Mouse (Mus musculus) embryo, embryonic 11.5 days (tissue): ENCODE measurements around the gene Hmgcl.
A peak's percentile ranks its signal among the peaks of the same experiment; 100 is the strongest.

Experiments used
- DNase-seq: peaks from one replicate; pipeline ENCODE4 v3.0.0-alpha.2; 2012; ENCODE audit warnings: low read depth, low spot score

Hmgcl gene

DNA sequence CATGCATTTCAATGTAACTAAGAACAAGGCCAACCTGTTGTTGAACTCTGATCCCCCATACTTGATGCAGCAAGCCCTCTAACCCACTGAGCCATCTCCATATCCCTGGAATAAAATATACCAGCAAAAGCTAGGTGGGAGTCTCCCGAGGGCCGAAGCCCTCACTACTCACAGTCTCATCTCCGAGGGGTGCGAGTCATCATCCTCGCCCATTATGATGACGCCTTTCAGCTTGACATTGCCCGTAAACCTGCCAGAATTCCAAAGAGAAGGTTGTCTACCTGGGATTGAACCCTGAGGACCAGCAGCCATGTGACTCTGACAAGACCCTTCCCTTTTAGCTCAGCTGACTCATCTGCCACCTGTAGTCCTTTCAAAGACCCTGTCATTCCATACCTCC lies 39.5 kb downstream of the Hmgcl start:
- DNase-seq, result no peak

DNA sequence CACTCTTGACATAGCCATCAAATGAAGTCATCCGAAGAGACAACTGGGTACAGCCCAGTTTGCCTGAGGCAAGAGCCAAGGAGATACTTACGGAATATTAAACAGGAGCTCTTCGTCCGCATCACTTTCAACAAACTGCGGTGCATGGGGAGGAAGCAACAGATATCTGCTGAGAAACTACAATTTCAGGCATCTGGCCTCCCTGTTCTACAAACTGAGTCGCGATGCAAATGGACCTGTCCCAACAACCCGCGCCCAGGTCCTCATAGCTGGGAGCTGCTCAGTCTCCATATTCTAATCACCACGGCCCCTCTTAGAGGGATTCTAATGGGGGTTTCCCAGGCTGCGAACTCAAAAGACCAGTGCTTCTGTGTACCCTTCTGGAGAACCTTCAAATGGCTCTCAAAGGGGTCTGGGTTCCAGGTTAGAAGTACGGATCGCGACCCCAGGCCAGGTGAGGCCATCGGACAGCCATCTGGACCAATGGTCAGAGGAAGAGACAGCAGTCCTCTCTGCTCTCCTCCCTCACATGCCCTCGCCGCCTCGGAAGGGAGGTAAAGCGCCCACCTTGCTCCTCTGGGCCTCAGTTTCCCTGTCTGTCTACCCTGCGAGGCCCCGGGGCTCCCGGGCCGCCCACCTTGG lies 40.2 kb downstream of the Hmgcl start:
- DNase-seq, result no peak

DNA sequence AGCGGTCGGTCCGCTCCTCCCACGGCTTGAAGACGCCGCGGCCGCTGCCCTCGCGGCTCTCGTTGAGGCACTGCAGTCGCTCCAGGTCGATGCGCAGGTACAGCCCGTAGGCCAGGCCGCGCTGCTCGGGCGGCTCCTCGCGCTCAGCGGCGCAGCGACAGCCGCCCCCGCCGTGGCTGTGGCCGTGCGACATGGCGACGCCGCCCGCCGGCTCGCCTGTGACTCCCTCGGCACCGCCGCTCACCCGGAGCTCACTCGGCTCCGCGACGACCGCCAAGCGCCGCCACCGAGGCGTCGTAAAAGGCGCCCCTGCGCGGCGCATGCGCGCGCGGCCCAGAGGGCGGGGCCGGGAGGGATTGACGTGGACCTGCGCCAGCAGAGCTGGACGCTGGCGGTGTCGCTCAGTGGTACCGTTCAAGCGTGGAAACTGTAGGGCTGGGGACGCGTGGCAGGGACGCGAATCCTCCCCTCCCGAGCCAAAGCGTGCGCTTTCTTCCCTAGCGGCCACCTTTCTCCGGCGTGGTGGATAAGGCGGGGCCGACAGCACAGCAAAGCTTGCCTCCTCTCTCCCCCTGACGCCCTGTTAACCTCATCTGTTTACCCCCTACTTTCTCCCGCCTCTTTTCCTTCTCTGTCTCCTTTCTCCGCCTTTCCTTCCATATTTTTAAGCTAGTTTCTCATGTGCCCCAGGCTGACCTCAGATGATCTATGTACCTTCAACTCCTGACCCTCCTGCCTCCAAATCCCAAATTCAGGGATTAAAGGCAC lies 40.9 kb downstream of the Hmgcl start, which contains the start of gene Pithd1:
Pithd1 (minus strand) TSS at position 322 of the 768 bp plus-strand sequence.
- peak; percentile 91 for DNase-seq

DNA sequence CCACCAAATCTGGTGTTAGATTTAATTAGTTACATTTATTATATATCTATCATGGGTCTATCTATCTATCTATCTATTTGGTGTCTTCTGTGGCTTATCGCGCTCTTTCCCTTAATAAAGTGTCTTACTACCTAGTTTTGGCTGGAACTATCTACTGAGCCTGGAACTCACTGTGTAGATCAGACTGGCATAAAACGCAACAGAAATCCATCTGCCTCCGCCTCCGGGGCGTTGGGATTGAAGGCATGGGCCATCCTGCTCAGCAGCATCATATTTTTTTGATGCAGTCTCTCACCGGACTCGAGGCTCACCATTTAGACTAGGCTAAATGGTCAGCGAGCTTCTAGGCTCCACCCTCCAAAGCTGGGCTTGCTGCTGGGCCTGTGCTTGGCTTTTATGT lies 41.5 kb downstream of the Hmgcl start:
- no peak for DNase-seq

DNA sequence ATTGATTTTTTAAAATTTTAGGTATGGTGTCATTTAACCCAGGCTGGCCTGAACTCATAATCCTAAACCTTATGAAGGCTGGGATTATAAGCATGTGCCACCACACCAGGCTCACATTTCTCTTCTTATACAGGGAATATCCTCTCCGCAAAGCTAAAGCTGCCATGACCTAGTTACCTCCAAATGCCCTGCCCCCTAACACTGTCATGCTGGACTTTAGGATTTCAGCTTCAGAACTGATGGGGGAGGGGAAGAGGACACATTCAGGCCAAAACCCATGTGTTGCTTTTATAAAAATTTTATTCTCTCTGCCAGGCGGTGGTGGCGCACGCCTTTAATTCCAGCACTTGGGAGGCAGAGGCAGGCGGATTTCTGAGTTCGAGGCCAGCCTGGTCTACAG lies 47.7 kb downstream of the Hmgcl start:
- no peak for DNase-seq

DNA sequence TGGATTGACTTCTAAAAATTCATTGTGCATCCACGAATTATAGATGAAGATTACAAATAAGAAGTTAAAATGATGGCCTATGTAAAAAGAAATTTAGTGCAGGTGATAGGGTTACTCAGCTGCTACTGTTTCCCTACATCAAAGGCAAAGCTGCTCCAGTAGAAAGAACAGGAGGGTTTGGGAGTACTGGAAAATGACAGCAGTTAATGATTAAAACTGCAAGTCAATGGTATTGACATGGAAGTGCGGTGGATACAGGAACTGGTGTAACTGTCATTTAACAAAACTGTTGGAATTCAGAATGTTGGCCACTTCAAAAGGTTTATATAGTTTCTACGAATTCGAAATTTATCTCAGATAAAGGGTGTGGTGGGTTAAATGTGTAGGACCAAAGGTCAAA lies 48.9 kb downstream of the Hmgcl start:
- no peak for DNase-seq

DNA sequence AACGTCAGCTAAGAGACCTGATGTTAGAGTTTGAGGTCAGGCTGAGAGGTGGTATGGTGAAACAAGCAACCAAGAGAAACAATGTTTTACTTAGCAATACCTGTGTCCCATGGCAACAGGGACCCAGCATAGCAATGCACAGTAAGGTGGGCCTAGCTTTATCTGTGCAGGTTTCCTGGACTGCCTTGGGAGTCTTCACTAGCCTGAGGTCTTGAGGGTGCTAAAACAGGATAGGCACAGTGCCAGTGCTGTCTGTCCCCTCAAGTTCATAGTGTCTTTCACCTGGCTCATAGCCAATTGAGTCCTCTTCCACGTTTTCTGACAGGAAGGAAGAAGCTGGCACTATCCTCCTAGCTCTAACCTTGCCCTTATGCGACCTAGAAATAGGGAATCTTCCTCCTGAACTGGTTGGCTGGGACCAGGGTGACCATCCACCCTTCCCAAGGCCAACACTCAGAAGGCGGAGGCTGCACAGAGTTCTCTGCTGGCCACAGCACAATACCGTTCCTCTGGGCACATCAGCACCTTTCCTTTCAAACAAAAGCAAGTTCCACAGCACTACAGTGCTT lies 57.9 kb downstream of the Hmgcl start:
- DNase-seq, result no peak

DNA sequence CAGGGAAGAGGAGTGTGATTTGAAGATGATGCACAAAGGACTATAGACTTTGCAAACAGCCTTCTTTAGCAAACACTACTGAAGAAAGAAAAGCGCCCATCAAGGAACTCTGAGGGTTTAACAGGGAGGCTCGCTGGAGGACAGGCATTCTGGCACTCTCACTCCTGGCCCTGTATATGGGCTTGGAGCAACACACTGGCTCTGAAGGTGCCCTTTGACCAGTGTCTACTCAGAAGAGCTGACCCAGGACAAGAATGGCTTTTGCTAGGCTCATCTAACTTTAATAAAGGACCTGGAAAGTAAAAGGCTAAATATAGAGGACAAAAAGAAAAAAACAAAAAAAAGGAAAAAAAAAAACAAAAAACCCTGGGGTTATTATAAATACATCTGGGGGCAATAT lies 58.7 kb downstream of the Hmgcl start:
- DNase-seq, result no peak

DNA sequence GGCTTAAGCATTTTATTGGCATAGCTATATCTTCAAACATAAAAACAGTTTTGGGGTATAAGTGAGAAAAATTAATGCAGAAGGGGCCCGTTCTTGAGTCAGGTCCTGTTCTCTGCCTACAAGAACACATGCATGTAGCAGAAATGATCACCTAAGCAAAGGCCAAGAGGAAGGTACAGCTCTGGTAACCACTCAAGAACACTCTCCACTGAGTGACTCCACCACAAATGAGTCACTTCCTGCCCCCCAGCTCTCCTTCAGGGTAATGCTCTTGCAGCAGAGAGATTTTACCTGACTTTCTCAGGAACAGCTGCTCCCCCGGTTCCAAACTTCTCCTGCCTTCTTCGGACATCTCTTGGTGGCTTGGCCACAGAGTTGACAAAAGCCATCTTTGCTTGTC lies 60.6 kb downstream of the Hmgcl start:
- no peak for DNase-seq

DNA sequence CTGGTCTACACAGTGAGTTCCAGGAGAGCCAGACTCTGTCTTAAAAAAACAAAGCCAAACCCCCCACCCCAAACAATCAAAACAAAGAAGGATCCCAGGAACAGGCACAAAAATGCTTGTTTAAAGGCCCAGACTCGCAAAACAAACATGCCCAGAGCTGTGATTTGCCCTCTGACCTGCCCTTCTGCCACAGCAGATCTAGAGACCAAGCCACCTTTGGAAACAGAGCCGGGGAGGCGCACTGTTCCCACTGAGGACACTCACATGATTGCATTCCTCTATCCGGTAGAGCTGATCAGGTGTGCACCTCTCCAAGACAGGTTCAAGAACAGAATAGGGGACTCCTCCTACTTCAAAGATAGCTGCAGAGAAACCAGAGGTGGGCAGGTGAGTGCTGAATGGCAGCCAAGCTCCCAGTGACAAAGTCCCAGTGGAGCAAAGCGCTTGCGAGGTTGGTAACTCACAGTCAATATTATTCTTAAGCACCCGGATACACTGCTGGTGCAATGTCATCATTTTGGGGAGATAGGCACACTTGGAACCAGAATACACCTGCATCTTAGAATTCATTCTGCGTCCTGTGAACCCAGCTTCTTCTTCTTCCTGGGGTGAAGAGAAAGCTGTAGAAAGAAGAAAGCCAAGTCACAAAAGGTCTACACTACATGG lies 62.7 kb downstream of the Hmgcl start:
- no peak for DNase-seq

DNA sequence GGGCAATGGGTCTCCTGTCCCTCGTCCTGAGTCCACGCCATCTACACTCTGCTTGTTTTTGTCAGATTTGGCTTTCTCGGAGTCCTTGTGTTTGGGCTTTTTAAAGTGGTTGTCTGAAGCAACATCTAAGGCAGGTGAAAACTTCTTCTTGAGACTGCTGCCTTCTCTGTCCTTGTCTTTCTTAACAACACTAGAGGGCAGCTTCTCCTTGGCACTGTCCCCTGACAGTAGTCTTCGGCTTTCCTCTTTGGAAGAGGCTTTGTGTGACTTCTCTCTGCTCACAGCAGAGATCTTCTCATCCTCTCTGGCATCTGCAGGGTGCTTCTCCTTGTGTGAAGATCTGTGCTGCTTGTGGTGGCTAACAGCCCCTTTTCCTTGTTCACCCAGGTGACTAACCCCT lies 64.3 kb downstream of the Hmgcl start:
- DNase-seq, result no peak
